Mouse (Mus musculus) cerebral cortex, adult 2 months (tissue): ENCODE measurements around the gene Fbxl7.

Experiments
- WGBS: fragments of 180-500 bp; shearing (Covaris S2); methylation state at CpG from one replicate; pipeline ENCODE4 v1.1.7; 2018; 5-methylcytosine and 5-hydroxymethylcytosine counted together

The Fbxl7 gene

DNA sequence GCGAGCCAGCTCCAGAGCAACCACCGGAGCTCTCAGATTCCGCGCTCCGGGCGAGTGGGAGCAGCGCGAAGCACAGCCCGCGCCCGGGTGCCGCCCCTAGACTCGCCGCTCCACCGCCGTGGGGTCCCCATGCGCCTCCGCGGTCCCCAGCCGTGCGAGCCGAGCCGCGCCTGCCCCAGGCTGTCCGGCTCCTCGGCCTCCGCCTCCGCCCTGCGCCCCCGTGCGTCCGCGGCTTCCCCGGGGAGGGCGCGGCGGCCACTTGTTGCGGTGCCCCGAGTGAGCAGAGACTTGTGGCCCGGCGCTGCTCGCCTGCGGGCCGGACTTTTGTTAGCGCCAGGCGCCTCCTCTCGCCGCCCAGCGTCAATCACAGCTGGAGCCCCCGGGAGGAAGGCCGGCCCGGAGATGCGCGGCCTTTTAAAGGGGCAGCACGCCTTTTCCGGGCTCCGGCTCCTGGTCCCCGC lies at the start of gene Fbxl7:
Fbxl7 (minus strand) TSS at position 330 of the 461 bp plus-strand sequence.
- under 1% methylated on average over 54 of the region's 58 CpGs for WGBS

DNA sequence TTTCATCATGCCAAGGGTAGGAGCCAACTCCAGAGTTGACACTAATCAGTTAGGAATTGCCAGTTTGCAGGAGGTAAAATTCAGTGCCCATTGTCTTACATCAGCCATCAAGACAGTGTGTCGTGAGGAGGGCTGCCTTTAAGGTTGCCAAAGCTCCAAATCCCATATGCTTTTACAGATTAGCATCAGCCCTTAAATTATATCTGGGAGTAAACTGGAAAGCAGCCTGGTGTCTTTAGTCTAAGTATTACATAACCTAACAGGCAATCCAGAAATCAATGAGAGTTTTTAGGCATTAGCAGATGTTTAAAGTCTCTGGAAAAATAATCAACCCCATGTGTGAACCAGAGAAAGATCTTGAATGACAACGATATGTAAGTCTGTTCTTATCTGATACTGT lies 26.6 kb upstream of the Fbxl7 start:
- 73% methylated on average over 2 of the region's 2 CpGs for WGBS

DNA sequence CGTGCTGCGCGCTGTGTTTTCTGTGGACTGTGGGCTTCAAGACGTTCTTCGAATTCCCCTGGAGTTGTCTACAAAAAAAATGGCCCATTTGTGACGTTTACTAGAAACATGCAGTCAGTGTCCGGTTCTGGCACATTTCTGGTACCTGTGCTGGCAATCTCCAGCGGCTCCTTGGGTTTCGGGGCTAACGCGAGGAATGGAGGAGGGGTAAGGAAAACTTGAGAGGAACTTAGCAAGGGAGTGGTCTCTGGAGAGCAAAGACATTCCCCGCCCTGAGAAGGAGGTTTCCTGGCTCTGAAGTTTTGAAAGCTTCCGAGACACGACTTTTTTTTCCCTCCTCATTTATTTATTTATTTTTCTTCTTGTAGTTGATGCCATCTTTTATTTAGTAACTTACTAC lies 381 bp upstream of the Fbxl7 start:
- whole genome bisulfite sequencing = 1% methylated on average over 14 of the region's 14 CpGs

DNA sequence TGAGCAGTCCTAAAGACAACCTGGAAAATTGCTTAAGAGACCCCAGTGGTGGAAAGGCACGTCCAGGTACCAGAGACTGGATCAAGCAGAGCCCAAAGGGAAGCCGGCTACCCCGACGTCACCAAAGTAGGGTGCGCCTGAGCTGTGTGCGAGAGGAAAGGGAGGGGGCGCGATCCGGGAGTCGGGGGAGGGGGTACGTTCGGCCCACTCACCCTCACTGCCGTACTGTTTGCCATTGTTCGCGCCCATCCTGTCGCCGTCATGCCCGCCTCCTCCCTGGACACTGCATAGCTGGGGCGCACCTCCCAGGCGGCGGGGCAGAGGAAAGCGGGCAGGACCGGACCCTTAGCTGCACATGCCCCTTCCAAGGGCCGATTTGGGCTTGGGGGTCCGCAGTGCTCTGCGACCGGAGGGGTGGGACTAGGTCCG lies 565 bp downstream of the Fbxl7 start:
- under 1% methylated on average over 28 of the region's 28 CpGs for WGBS

DNA sequence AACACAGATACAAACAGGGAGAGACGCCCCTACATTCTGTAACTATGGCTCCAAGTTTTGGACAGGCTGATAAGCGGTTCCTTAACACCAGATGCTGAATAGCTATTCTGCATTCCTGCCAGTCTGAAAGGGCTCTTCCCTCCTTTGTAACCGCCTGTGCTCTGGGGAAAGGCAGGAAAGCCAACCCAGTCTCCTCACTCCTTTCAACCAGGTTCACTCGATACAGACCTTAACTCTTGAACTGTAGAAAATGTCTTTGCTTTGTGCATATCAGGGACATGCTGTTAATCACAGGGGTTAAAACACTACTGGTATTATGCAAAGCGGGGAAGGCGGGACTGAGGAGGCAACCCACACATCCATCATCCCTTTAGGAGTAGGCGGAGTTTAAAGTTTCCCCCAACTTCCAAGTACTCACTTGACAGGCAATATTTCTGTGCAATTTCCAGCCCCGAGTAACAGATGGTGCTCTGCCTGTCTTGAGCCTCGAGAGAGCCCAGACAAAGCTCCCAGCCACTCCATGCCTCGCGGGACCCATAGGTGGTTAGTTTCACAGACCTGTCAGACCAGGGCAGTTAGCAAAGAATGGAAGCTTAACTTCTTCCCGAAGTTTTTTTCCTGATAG lies 1.2 kb downstream of the Fbxl7 start:
- 11% methylated on average over 12 of the region's 12 CpGs for WGBS

DNA sequence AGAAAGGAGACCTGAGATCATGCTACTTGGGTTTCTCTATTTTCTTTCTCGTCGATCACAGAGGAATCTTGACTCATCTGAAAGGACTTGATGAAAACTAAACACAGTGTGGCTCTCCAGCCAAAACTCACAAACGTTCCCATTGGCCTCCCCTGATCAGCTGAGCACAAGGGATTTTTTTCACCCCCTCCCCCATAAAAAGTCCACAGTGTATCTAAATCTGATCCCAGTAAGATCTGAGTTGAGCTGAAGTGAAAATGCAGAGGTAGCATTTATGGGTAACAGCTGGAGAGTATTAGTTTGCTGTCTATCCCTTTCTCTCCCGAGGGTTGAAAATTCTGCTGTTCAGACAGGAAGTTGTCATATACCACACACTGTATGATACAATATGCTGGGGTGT lies 2.2 kb downstream of the Fbxl7 start:
- 53% methylated on average over 4 of the region's 4 CpGs for WGBS

DNA sequence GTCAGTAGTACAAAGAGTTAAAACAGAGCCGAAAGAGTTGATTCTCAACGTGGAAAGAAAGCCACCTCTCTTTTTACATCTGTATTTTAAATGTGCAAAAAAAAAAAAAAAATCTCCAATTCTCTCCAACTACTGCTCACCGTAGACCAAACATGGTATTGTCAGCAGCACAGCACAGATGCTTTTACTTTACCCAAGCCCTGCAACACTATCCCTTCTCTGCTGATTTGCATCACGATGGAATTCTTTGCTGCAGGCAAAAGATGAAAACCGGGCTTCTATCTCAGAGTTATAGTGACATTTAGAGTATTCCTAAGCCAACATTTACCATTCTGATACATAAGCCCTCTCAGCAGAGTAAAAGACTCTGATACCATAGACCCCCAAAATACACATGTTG lies 5.4 kb downstream of the Fbxl7 start:
- WGBS = 64% methylated on average over 5 of the region's 5 CpGs

DNA sequence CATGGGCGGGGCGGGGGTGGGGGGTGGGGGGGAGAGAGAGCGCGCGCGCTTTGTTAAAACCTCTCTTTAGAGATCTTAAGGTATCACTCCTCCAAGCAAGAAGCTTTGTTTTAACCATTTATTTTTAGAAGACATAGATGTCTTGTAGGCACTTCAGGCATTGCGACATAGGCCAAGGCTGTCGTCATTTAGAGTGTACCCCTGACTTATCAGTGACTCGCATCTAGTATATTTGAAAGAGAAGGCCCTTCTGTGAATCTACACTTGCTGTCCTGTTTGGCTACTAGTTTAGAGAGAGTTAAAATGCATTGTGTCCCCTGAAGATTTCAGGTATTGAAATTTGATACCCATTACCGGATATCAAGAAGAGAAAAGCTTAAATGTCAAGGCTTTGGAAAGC lies 7.2 kb downstream of the Fbxl7 start:
- 82% methylated on average over 10 of the region's 10 CpGs for WGBS

DNA sequence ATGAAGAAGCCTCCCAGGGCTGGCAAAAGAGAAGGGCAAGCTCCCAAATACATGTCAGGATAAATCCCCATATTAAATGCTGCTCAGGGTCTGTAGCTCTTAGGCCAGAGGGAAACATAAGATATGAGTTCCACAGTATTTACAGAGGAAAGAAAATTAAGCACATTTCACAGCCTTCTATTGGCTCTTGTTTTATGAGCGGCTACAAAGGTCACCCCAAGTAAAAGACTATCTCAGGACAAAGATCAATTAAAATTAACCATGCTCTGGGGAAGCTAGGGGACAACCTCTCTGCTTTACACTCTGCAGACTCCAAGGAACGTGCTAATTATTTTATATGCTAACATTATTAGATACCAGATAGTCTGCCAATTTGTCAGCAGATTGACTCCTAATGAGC lies 9.4 kb downstream of the Fbxl7 start:
- 85% methylated on average over 2 of the region's 2 CpGs for WGBS

DNA sequence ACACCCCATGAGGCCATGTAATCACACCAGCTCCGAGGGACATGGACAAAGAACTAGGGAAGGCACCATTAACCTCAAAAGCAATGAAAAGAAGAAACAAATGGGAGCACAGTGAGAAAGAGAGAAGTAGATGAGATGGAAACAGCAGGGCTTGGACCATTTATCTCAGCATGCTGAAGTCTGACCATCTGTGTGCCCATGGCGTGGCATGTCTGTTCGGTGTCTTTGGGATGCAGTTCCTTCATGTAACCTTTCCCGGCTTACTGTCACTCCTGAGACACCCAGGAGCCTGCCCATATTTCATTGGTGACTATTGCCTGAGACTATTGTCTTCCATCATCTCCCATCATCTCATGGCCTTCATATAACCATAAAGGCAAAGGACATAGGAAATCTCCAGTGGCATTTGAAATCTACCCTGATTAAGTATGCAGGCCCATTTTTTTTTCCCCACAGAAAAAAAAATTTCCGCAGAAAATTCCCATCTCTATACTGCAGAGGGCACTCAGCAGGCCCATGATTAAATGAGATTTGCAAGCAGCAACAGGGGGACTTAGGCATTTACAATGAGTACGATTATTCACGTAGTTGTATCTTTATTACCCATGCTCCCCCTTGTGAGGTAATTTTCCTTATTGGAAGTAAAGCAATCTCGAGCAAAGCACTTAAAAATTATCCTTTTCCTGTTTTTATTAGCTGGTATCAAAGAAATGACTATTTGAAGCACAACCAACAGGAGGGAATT lies 15.0 kb downstream of the Fbxl7 start:
- 89% methylated on average over 8 of the region's 8 CpGs for WGBS

DNA sequence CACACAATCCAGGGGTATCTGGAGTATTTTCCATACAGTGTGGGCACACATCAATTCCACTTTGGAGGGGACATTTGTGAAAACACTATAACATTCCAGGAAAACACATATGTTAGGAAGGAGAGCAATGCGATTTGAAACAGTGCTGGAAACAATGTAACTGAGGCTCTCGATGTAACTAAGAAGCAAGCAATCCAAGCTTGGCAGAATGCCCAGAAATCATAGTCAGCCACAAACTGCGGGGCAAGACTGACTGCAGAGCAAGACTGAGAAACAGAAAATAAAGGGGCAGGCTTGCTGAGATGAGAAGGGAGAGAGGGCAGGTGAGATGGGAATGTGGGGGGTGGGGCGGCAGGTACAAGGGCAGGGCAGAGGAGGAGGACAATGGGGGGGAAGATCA lies 19.7 kb downstream of the Fbxl7 start:
- 16% methylated on average over 4 of the region's 4 CpGs for WGBS

DNA sequence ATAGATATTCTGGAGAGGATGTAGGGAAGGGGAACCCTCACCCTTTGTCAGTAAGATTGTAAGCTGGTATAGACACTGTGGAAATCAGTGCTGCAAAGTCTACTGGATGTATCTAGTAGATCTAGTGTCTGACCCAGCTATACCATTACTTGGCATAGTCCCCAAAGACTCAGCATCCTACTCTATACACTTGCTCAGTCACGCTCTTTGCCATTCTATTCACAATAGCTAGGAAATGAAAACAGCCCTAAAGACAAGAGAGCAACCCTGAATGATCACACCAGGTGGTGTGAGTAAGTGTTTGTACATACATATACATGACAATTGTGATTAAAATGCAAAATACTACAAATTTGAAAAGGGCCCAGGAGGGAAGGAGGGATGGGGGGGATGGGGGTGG lies 23.1 kb downstream of the Fbxl7 start:
- 92% methylated on average over 1 of the region's 1 CpGs for WGBS

DNA sequence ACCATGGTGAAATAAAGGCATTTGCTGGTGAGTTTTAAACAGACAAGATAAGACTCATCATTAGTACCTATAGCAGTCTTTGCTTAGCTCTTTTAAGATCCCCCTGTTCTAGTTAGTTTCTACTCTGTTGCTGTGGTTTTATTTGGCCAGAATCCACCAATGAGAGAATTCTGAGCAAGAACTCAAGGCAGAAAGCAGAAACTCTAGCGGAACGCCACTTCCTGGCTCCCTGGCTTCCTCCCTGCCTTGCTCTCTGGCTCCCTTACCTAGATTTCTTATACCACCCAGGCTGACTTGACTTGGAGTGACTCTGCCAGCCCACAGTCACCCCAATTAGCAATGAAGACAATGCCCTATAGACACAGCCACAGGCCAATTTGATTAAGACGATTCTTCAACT lies 26.2 kb downstream of the Fbxl7 start:
- 71% methylated on average over 3 of the region's 3 CpGs for WGBS

DNA sequence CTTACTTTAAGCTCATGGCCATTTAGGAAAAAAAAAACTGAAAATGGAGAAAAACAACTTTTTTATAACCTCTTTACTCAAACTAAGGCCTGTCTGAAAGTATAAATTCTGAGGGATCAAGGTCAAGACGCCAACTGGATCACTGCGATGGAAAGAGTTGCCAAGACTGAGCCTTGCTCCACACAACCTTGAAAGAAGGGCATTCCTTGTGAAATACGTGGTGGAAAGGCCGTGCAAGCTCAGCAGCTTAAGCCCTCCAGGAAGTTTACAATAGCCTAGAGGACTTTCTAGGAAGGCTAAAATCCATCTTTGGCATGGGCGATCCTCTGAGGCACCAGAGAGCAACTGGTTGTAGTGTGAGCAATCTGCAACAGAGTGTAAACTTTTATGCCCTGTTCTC lies 27.9 kb downstream of the Fbxl7 start:
- 77% methylated on average over 5 of the region's 5 CpGs for WGBS

DNA sequence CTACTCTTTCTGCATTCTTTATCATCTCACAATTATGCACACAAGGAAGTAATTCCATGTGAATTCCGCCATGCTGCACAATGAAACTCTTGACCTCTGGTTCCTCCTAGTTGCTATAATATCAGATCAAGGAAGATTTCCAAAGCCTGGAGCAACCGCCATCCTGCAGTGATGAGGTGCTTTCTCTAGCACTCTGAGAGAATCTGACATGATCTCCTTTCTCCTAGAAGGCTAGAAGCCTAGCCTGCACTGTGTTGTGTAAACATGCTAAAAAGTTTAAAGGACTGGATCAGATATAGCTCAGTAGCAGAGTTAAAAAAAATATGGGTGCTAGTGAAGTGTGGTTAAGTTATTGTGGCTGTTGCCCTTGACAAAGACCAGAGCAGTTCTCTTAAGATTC lies 33.2 kb downstream of the Fbxl7 start:
- 95% methylated on average over 2 of the region's 2 CpGs for WGBS

DNA sequence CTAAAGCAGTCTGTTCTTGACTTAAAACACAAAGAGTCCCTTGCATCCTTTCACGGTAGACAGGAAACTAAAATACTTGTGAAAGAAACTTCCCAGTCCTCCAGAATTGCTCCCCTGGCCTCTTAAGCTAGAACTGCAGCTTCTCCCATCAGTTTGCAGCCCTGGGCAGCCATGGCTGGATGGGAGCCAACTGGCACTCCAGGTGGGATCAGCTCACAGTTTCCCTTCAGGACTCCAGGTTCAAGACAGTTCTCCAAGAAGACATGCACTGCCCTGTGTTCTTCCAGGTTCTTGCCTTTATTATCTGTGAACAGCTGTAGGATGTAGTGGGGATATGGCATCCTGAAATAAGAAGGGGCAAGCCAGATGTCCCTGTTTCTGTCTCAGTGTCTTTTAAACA lies 45.8 kb downstream of the Fbxl7 start:
- 44% methylated on average over 1 of the region's 1 CpGs for WGBS

DNA sequence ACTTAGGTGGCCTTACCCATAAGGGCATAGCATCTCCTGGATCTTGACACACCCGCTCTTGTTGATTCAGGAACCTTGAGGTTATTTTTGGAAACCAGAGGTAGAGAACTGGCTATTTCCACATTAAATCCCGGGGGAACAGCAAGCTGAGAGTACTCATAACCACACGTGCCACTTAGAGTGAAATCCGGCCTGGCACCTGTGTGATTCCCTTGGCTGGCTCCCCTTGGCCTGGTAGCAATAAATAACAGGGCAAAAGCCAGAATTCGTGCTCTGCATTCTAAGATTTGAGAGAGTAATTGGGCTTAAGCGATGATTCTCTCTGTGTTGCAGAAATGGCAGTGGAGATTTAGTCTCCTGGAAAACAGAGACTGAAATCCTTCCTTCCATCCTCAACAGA lies 53.2 kb downstream of the Fbxl7 start:
- 71% methylated on average over 6 of the region's 6 CpGs for WGBS

DNA sequence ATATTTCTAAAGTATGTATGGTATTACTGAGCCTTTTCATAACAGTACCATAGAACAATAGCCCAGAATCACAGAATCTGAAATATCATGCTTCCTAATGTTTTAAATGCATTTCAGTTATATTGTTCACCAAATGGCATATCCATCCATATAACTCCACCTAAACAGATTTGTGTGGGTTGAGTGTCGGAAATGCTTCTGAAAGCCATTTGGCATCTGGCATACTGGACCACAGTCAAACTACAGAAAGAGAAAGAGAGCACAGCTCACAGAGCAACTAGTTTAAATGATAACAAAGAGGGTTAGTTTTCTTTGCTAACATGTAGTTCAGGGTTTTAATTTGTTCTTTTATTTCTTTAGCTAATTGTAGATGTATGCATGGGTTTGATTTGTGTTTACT lies 57.0 kb downstream of the Fbxl7 start:
- 52% methylated on average over 1 of the region's 1 CpGs for WGBS

DNA sequence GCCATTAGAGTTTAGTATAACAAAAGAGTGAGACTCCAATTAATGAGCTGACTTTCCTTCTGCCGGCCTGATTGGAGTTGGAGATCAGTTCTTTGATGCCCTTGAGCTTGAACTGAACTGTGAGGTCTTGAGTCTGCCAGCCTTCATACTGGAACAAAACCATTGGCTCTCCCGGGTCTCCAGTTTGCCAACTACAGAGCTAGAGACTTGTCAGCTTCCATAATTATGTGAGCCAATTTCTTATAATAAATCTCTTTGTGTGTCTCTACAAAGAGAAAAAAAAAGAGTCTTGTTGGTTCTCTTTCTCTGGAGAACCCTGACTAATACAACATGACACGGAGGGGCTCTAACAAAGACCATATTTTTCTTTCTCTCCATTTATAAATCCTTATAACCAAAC lies 58.2 kb downstream of the Fbxl7 start:
- WGBS = 50% methylated on average over 3 of the region's 3 CpGs

DNA sequence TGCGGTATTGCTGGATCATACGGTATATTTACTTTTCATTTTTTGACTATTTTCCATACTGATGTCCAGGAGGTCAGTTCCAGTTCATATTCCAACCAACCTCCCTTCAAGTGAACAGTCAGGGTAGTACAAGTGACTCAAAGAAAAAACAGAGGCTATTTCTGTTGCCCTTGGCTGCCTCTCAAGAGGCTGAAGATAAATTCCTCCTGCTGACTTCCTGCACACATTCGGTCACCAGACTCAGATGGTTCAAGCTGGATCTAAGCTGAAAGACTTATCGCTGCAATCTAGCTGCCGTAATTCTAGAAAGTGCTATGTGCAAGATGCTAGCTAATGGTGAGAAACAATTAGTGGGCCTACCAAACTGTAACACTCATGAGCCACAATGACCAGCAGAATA lies 61.0 kb downstream of the Fbxl7 start:
- WGBS = 85% methylated on average over 5 of the region's 5 CpGs

DNA sequence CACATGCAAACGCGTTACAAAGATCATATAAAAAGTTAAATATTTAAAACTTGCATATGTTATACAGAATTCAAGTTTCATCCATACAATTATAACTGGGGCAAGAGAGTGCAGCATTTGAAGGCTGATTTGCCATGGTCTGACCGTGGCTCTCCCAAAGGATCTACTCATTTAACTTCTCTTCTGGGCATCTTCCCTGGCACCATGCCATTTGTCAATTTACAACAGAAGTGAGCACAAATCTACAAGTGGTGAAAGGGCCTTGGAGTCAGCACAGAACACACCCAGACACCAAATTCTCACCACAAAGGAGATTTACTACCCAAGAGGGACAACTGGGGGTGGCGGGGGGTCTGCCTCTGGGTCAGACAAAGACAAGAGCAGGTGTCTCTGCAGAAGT lies 64.2 kb downstream of the Fbxl7 start:
- WGBS = 91% methylated on average over 4 of the region's 4 CpGs

DNA sequence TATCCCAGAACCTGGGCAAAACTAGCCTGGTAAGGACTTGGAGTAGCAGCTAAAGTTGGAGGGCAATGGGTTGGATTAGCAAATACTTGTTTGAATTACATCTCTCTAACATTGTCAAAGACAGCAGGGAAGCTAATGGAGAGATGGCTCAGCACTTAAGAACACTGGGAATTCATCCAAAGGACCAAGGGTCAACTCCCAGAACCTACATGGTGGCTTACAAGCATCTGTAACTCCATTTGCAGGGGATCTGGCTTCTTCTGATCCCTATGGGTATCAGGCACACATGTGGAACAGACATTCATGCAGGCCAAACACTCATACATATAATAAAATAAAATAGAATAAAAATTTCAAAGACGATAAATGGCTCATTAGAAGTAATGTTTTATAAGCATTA lies 78.4 kb downstream of the Fbxl7 start:
- 97% methylated on average over 1 of the region's 1 CpGs for WGBS

DNA sequence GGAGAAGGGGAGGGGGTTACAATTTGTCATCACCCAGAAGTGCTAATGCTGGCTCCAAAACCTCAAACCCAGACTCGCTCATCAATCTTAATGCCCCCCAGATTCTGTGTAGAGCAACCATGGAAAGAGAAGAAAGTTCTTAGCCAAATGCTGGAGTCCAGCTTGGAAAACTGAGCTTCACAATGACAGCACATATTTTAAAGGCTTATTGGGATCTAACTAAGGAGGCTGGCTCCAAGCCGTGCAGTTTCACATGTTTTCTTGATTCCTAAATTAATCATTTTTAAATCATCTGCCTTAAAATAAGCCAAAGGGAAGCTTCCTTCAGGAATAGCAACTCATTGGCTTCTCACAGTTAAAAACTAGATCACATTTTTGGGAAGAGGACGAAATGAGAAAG lies 82.5 kb downstream of the Fbxl7 start:
- 72% methylated on average over 3 of the region's 3 CpGs for WGBS

DNA sequence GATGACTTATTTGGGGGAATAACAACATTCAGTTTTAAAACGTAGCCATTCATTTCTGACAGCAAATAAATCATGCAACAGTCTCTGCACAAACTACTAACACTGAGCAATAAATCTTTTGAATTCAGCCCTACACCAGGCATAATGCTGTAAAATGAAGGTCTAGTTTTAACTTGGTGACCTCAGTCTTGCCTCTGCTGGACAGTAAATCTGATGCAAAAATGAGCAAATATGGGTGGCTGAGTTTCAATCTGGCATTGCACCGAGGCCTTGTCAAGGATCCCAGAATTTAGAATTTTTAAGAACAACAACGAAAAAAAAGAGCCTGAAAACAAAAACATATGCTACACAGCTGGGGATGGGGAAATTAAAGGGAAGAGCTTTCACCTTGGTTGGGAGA lies 85.8 kb downstream of the Fbxl7 start:
- WGBS = 75% methylated on average over 3 of the region's 3 CpGs
